Mouse (Mus musculus): ENCODE results near the gene Plekhg3.

GRCm38 (mm10) chr12:76496324-76496723, 34.4 kb upstream of the Plekhg3 start:
- peak; percentile 42 for TF ChIP-seq CTCF (IDR thresholded peaks at IDR 0.05; ENCODE audit: low read depth, low read length)
- no peak for TF ChIP-seq POLR2A (IDR thresholded peaks at IDR 0.05; ENCODE audit: extremely low read depth, insufficient read depth, low read length)

Data from liver, adult 2 months (tissue).